In the genomic region with DNA sequence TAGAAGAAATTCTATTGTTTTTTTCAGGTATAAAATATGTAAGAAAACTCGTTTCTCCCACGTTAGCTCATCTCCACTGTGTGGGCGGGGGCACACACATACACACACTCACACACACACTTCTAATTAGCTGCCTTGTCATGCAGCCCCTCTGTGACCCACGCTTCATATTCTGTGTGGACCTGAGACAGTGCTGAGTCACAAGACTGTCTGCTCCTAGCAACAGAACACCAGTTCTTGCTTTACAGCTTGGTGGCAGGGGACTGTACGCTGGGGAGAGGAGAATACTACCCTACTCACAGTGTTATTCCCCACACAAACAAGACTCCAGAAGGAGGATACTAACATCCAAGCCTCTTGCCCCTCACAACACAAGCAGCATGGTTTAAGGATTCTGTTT, we compare ENCODE assay signal across 22 mouse cellular contexts.
DNase-seq lines count a peak whose midpoint lies in the region; ATAC-seq and TF ChIP-seq lines count a peak whose summit lies in the region.
"Had no signal": no experiment of that assay in that cellular context is flagged by ENCODE, and none has a peak within 500 bp of the region (broad histone marks: within the 10 kb centered on the region; RNA-seq: fewer than 3 reads in every experiment).

No protein-coding gene starts in this region.

- intact Hi-C loops in heart, postnatal 10 days (cut with DNase I): no loop called here

- TF ChIP-seq CTCF in liver, postnatal 0 days (IDR thresholded peaks at IDR 0.05; ENCODE audit: low read depth): no peak
- no peak for TF ChIP-seq CTCF in MEL (IDR thresholded peaks at IDR 0.05 in 2 of 3, conservative IDR thresholded peaks at IDR 0.05 in 1 of 3; ENCODE audit: control insufficient read depth in 1 of 3, insufficient read depth in 1 of 3, low read depth in 2 of 3, low read length in 3 of 3, poor library complexity in 1 of 3, severe bottlenecking in 1 of 3)

- H3K4me2 ChIP-seq in heart, embryonic 12.5 days: no peak overlapping the region
- H3K4me2 ChIP-seq in liver, embryonic 13.5 days: no peak overlapping the region
- H3K4me2 ChIP-seq in liver, postnatal 0 days (ENCODE audit: low read depth, low read length): no peak overlapping the region
- H3K4me2 ChIP-seq in liver, embryonic 15.5 days: no peak overlapping the region
- H3K4me2 ChIP-seq: embryonic facial prominence, embryonic 15.5 days; forebrain, embryonic 12.5 days; heart, embryonic 13.5 days; hindbrain, embryonic 14.5 days had no signal

- no peaks in the 10 kb centered on the region for H3K36me3 ChIP-seq in heart, embryonic 12.5 days
- no peaks in the 10 kb centered on the region for H3K36me3 ChIP-seq in liver, embryonic 13.5 days
- H3K36me3 ChIP-seq in liver, postnatal 0 days (replicated peaks; ENCODE audit: insufficient read depth, low read length): no peaks in the 10 kb centered on the region
- peaks cover 0 to 16% of the 10 kb centered on the region in 2 experiments; a peak in 2 of 4 replicates for H3K36me3 ChIP-seq in MEL (ENCODE audit: control insufficient read depth in 1 of 2, insufficient read depth in 2 of 2, low read length in 2 of 2)
- no peaks in the 10 kb centered on the region for H3K36me3 ChIP-seq in liver, embryonic 15.5 days (replicated peaks)
- H3K36me3 ChIP-seq in limb, embryonic 10.5 days: no peaks in the 10 kb centered on the region
- H3K36me3 ChIP-seq: embryonic facial prominence, embryonic 15.5 days; forebrain, embryonic 12.5 days; heart, embryonic 13.5 days had no signal

- H3K4me1 ChIP-seq in heart, embryonic 12.5 days (replicated peaks): peaks cover 11% of the 10 kb centered on the region; the same call in 1 of the 2 replicates
- peaks cover 72% of the 10 kb centered on the region for H3K4me1 ChIP-seq in liver, embryonic 13.5 days (replicated peaks)
- H3K4me1 ChIP-seq in liver, postnatal 0 days (ENCODE audit: insufficient read depth): peaks cover 14% of the 10 kb centered on the region; the same call in 1 of the 2 replicates
- H3K4me1 ChIP-seq in MEL (ENCODE audit: control insufficient read depth in 1 of 2, insufficient read depth in 2 of 2, low read length in 2 of 2): peaks cover 0 to 29% of the 10 kb centered on the region in 2 experiments; a peak in 2 of 4 replicates
- H3K4me1 ChIP-seq in liver, embryonic 15.5 days (replicated peaks): peaks cover 58% of the 10 kb centered on the region
- peaks cover 14% of the 10 kb centered on the region for H3K4me1 ChIP-seq in limb, embryonic 10.5 days

- TF ChIP-seq RAD21 in MEL (IDR thresholded peaks at IDR 0.05; ENCODE audit: low read depth, low read length): no peak

- ATAC-seq in heart, embryonic 12.5 days (ENCODE audit: insufficient number of reproducible peaks, low FRiP score): peak; percentile 51; the same call in 1 of the 2 replicates
- ATAC-seq in liver, embryonic 13.5 days (ENCODE audit: low read depth): no peak
- no peak for ATAC-seq in liver, postnatal 0 days
- no peak for ATAC-seq in liver, embryonic 15.5 days (ENCODE audit: insufficient read depth)
- ATAC-seq: forebrain, embryonic 16.5 days had no signal

- no peaks in the 10 kb centered on the region for H3K79me2 ChIP-seq in MEL (ENCODE audit: control insufficient read depth, insufficient read depth, low read length, poor library complexity)

- no peak for TF ChIP-seq EP300 in liver, postnatal 0 days (IDR thresholded peaks at IDR 0.05; ENCODE audit: low read depth)
- no peak for TF ChIP-seq EP300 in MEL (IDR thresholded peaks at IDR 0.05; ENCODE audit: low read depth in 1 of 2, low read length in 2 of 2)

- 76% methylated on average over 5 of the region's 5 CpGs for WGBS in heart, embryonic 12.5 days
- 72% methylated on average over 5 of the region's 5 CpGs for WGBS in liver, embryonic 13.5 days (ENCODE audit: insufficient replicate concordance)
- WGBS in liver, postnatal 0 days (ENCODE audit: insufficient replicate concordance): 72% methylated on average over 5 of the region's 5 CpGs
- 65% methylated on average over 5 of the region's 5 CpGs for WGBS in liver, embryonic 15.5 days (ENCODE audit: insufficient replicate concordance)
- WGBS in limb, embryonic 10.5 days: 88% methylated on average over 5 of the region's 5 CpGs

- H3K9ac ChIP-seq in heart, embryonic 12.5 days: no peak overlapping the region
- H3K9ac ChIP-seq in liver, embryonic 13.5 days: peak overlapping the region; percentile 5; the same call in 1 of the 2 replicates
- H3K9ac ChIP-seq in liver, postnatal 0 days (replicated peaks): no peak overlapping the region
- no peak overlapping the region for H3K9ac ChIP-seq in MEL (ENCODE audit: control insufficient read depth, low read depth, low read length, poor library complexity, severe bottlenecking)
- H3K9ac ChIP-seq in liver, embryonic 15.5 days: no peak overlapping the region
- H3K9ac ChIP-seq: embryonic facial prominence, embryonic 15.5 days; forebrain, embryonic 12.5 days; heart, embryonic 13.5 days; hindbrain, embryonic 14.5 days had no signal

- no peak for DNase-seq in heart, postnatal 10 days
- DNase-seq in liver, embryonic 13.5 days: no peak
- no peak for DNase-seq in liver, postnatal 0 days
- DNase-seq in MEL (ENCODE audit: low read depth, low spot score): peak; percentile 20
- DNase-seq in limb, embryonic 10.5 days (ENCODE audit: low spot score): no peak
- DNase-seq: adrenal gland, adult 8-10 months; adrenal gland, postnatal 36 days; cerebellum, adult 11 months; cerebellum, adult 8-10 months; cerebellum, postnatal 14 days; embryo, embryonic 11 days; gastrocnemius, postnatal 10 days; heart, adult 2 months had no signal

- no peaks in the 10 kb centered on the region for H3K9me3 ChIP-seq in heart, embryonic 12.5 days (replicated peaks)
- no peaks in the 10 kb centered on the region for H3K9me3 ChIP-seq in liver, embryonic 13.5 days (replicated peaks)
- H3K9me3 ChIP-seq in liver, postnatal 0 days (ENCODE audit: low read length): no peaks in the 10 kb centered on the region
- H3K9me3 ChIP-seq in MEL (replicated peaks; ENCODE audit: insufficient read depth, low read length): no peaks in the 10 kb centered on the region
- no peaks in the 10 kb centered on the region for H3K9me3 ChIP-seq in liver, embryonic 15.5 days (replicated peaks)
- no peaks in the 10 kb centered on the region for H3K9me3 ChIP-seq in limb, embryonic 10.5 days (replicated peaks)
- H3K9me3 ChIP-seq: embryonic facial prominence, embryonic 15.5 days; forebrain, embryonic 12.5 days; heart, embryonic 13.5 days had no signal

- H3K4me3 ChIP-seq in heart, embryonic 12.5 days: no peak overlapping the region
- H3K4me3 ChIP-seq in liver, embryonic 13.5 days (replicated peaks): no peak overlapping the region
- H3K4me3 ChIP-seq in liver, postnatal 0 days (ENCODE audit: low read depth, low read length): no peak overlapping the region
- H3K4me3 ChIP-seq in MEL (ENCODE audit: control insufficient read depth in 1 of 2, insufficient read depth in 1 of 2, low read depth in 2 of 2, low read length in 2 of 2): no peak overlapping the region
- H3K4me3 ChIP-seq in liver, embryonic 15.5 days (replicated peaks): no peak overlapping the region
- no peak overlapping the region for H3K4me3 ChIP-seq in limb, embryonic 10.5 days
- H3K4me3 ChIP-seq: embryonic facial prominence, embryonic 15.5 days; erythroblast, embryonic 14.5 days; forebrain, embryonic 12.5 days; heart, adult 2 months; heart, embryonic 13.5 days had no signal

- H3K27ac ChIP-seq in heart, embryonic 12.5 days (ENCODE audit: poor library complexity, severe bottlenecking): no peak overlapping the region
- H3K27ac ChIP-seq in liver, embryonic 13.5 days: peak overlapping the region; percentile 7; the same call in 1 of the 2 replicates
- no peak overlapping the region for H3K27ac ChIP-seq in liver, postnatal 0 days (ENCODE audit: low read depth)
- no peak overlapping the region for H3K27ac ChIP-seq in MEL (ENCODE audit: control insufficient read depth, low read depth, low read length)
- peak overlapping the region; percentile 51; the same call in 1 of the 2 replicates for H3K27ac ChIP-seq in liver, embryonic 15.5 days (replicated peaks)
- no peak overlapping the region for H3K27ac ChIP-seq in limb, embryonic 10.5 days
- H3K27ac ChIP-seq: embryonic facial prominence, embryonic 15.5 days; forebrain, embryonic 12.5 days; heart, adult 2 months; heart, embryonic 13.5 days; hindbrain, embryonic 14.5 days had no signal

- no peak for TF ChIP-seq POLR2A in MEL (IDR thresholded peaks at IDR 0.05; ENCODE audit: control insufficient read depth in 1 of 2, insufficient read depth in 1 of 2, low read depth in 1 of 2, low read length in 2 of 2, poor library complexity in 1 of 2)

- peaks cover 6% of the 10 kb centered on the region for H3K27me3 ChIP-seq in heart, embryonic 12.5 days (replicated peaks)
- peaks cover 23% of the 10 kb centered on the region for H3K27me3 ChIP-seq in liver, embryonic 13.5 days
- peaks cover 10% of the 10 kb centered on the region for H3K27me3 ChIP-seq in liver, postnatal 0 days (ENCODE audit: insufficient read depth, low read length)
- H3K27me3 ChIP-seq in MEL (ENCODE audit: control insufficient read depth in 1 of 2, insufficient read depth in 2 of 2, low read length in 2 of 2): no peaks in the 10 kb centered on the region
- peaks cover 28% of the 10 kb centered on the region for H3K27me3 ChIP-seq in liver, embryonic 15.5 days
- peaks cover 14% of the 10 kb centered on the region; the same call in 1 of the 2 replicates for H3K27me3 ChIP-seq in limb, embryonic 10.5 days (ENCODE audit: low read depth, poor library complexity, severe bottlenecking)
- H3K27me3 ChIP-seq: CH12.LX had no signal

TF ChIP-seq in MEL, 35 proteins besides CTCF, POLR2A, EP300 and RAD21:
- TF ChIP-seq ELF1 (IDR thresholded peaks at IDR 0.05; ENCODE audit: low read depth, low read length) (no peak), USF1 (IDR thresholded peaks at IDR 0.05; ENCODE audit: low read depth, low read length) (no peak), MXI1 (IDR thresholded peaks at IDR 0.05; ENCODE audit: low read depth, low read length) (no peak), SMC3 (IDR thresholded peaks at IDR 0.05; ENCODE audit: low read depth, low read length) (no peak)

Comparison
In these comparisons a context has a peak if more than half of its experiments do, and no peak if none do; other contexts are left out.
1. H3K27ac ChIP-seq: peak in liver, embryonic 13.5 days (single experiment) and liver, embryonic 15.5 days (single experiment); none in heart, embryonic 12.5 days (single experiment), liver, postnatal 0 days (single experiment), MEL (single experiment) and limb, embryonic 10.5 days (single experiment).